Mouse (Mus musculus) stomach, embryonic 15.5 days (tissue): ENCODE measurements at regions not wholly inside any gene's neighbourhood (a gene's known extent, or its start where the extent isn't known, plus 50 kb on each side); places are given as distances from the start of the nearest gene placed in this dataset.

ENCODE experiments used
- ATAC-seq: fragments of 200-750 bp; cut with Nextera tagmentation; 2 replicates; pipeline ENCODE4 v1.8.0; 2017; ENCODE audit warnings: low read depth, moderate number of reproducible peaks, moderate TSS enrichment; ENCODE audit not compliant: insufficient read depth, low FRiP score
- H3K27ac ChIP-seq: fragments of 300-500 bp; sonication (generic); 2 replicates; pipeline ENCODE4 v1.5.1; 2015; ENCODE audit warnings: mild to moderate bottlenecking, inconsistent platforms
- H3K27me3 ChIP-seq: fragments of 300-500 bp; sonication (generic); replicated peaks from 2 replicates; pipeline ENCODE4 v1.6.1; 2015; ENCODE audit warnings: inconsistent platforms
- H3K36me3 ChIP-seq: fragments of 300-500 bp; sonication (generic); 2 replicates; pipeline ENCODE4 v1.6.1; 2015; ENCODE audit warnings: inconsistent platforms
- H3K4me1 ChIP-seq: fragments of 300-500 bp; sonication (generic); 2 replicates; pipeline ENCODE4 v1.6.1; 2015; ENCODE audit warnings: inconsistent platforms
- H3K4me2 ChIP-seq: fragments of 300-500 bp; sonication (generic); 2 replicates; pipeline ENCODE4 v1.6.1; 2015; ENCODE audit warnings: mild to moderate bottlenecking, inconsistent platforms
- H3K4me3 ChIP-seq: fragments of 300-500 bp; sonication (generic); replicated peaks from 2 replicates; pipeline ENCODE4 v1.5.1; 2015; ENCODE audit warnings: inconsistent platforms
- H3K9ac ChIP-seq: fragments of 300-500 bp; sonication (generic); 2 replicates; pipeline ENCODE4 v1.6.1; 2015; ENCODE audit warnings: inconsistent platforms
- H3K9me3 ChIP-seq: fragments of 300-500 bp; sonication (generic); 2 replicates; pipeline ENCODE4 v1.6.1; 2016; ENCODE audit warnings: inconsistent platforms
- WGBS: fragments of 180-500 bp; shearing (Covaris S2); methylation state at CpG from one replicate; pipeline ENCODE4 v1.1.7; 2015; 5-methylcytosine and 5-hydroxymethylcytosine counted together

- no peaks in the 10 kb centered on the region for H3K27me3 ChIP-seq
- no peaks in the 10 kb centered on the region for H3K36me3 ChIP-seq
- ATAC-seq = no peak
- no peak overlapping the region for H3K4me2 ChIP-seq
- no peak overlapping the region for H3K4me3 ChIP-seq
- no peak overlapping the region for H3K9ac ChIP-seq
- WGBS = 60% methylated on average over 1 of the region's 1 CpGs
- no peaks in the 10 kb centered on the region for H3K9me3 ChIP-seq
- no peaks in the 10 kb centered on the region for H3K4me1 ChIP-seq
- no peak overlapping the region for H3K27ac ChIP-seq
Measured at GRCm38 (mm10) chr16:52984336-52984735, 530.5 kb upstream of the Alcam start.

- no peak overlapping the region for H3K27ac ChIP-seq
- H3K4me3 ChIP-seq = no peak overlapping the region
- H3K9me3 ChIP-seq = no peaks in the 10 kb centered on the region
- H3K27me3 ChIP-seq = no peaks in the 10 kb centered on the region
- 86% methylated on average over 2 of the region's 2 CpGs for WGBS
- H3K4me2 ChIP-seq = no peak overlapping the region
- H3K4me1 ChIP-seq = no peaks in the 10 kb centered on the region
- no peak for ATAC-seq
- no peaks in the 10 kb centered on the region for H3K36me3 ChIP-seq
- H3K9ac ChIP-seq = no peak overlapping the region
Measured at GRCm38 (mm10) chr16:52980995-52981394, 527.1 kb upstream of the Alcam start.

- H3K9ac ChIP-seq = no peak overlapping the region
- H3K9me3 ChIP-seq = no peaks in the 10 kb centered on the region
- no peak overlapping the region for H3K4me3 ChIP-seq
- ATAC-seq = no peak
- no peak overlapping the region for H3K4me2 ChIP-seq
- no peaks in the 10 kb centered on the region for H3K36me3 ChIP-seq
- H3K4me1 ChIP-seq = no peaks in the 10 kb centered on the region
- no peaks in the 10 kb centered on the region for H3K27me3 ChIP-seq
- no peak overlapping the region for H3K27ac ChIP-seq
- 86% methylated on average over 2 of the region's 2 CpGs for WGBS
Measured at GRCm38 (mm10) chr16:52972811-52973210, 518.9 kb upstream of the Alcam start.

- Histone ChIP-seq H3K27ac (no peak overlapping the region), H3K4me1 (no peaks in the 10 kb centered on the region), H3K4me3 (no peak overlapping the region), H3K9ac (no peak overlapping the region), H3K36me3 (no peaks in the 10 kb centered on the region), H3K27me3 (no peaks in the 10 kb centered on the region), H3K4me2 (no peak overlapping the region), H3K9me3 (no peaks in the 10 kb centered on the region)
- WGBS = 70% methylated on average over 4 of the region's 4 CpGs
- no peak for ATAC-seq
Measured at GRCm38 (mm10) chr16:52947679-52948078, 493.8 kb upstream of the Alcam start.

GRCm38 (mm10) chr16:52934749-52935148 lies 480.9 kb upstream of the Alcam start:
- H3K4me1 ChIP-seq = no peaks in the 10 kb centered on the region
- H3K9ac ChIP-seq = no peak overlapping the region
- no peaks in the 10 kb centered on the region for H3K36me3 ChIP-seq
- WGBS = 67% methylated on average over 1 of the region's 1 CpGs
- no peak for ATAC-seq
- no peak overlapping the region for H3K27ac ChIP-seq
- no peaks in the 10 kb centered on the region for H3K9me3 ChIP-seq
- H3K27me3 ChIP-seq = no peaks in the 10 kb centered on the region
- H3K4me2 ChIP-seq = no peak overlapping the region
- H3K4me3 ChIP-seq = no peak overlapping the region

- Histone ChIP-seq H3K27me3 (no peaks in the 10 kb centered on the region), H3K27ac (no peak overlapping the region), H3K9ac (no peak overlapping the region), H3K4me1 (no peaks in the 10 kb centered on the region), H3K4me2 (no peak overlapping the region), H3K9me3 (no peaks in the 10 kb centered on the region), H3K36me3 (no peaks in the 10 kb centered on the region), H3K4me3 (no peak overlapping the region)
- ATAC-seq = no peak
- WGBS = 69% methylated on average over 3 of the region's 3 CpGs
Measured at GRCm38 (mm10) chr16:52931978-52932377, 478.1 kb upstream of the Alcam start.

GRCm38 (mm10) chr16:52892467-52893255 lies 438.8 kb upstream of the Alcam start:
- Histone ChIP-seq H3K36me3 (no peaks in the 10 kb centered on the region), H3K9ac (no peak overlapping the region), H3K4me2 (no peak overlapping the region), H3K27ac (no peak overlapping the region), H3K27me3 (no peaks in the 10 kb centered on the region), H3K9me3 (no peaks in the 10 kb centered on the region), H3K4me1 (no peaks in the 10 kb centered on the region), H3K4me3 (no peak overlapping the region)
- WGBS = 79% methylated on average over 14 of the region's 14 CpGs
- peak; percentile 72; the same call in 1 of the 2 replicates for ATAC-seq

- Histone ChIP-seq H3K4me2 (no peak overlapping the region), H3K9ac (no peak overlapping the region), H3K4me3 (no peak overlapping the region), H3K27me3 (no peaks in the 10 kb centered on the region), H3K27ac (no peak overlapping the region), H3K36me3 (no peaks in the 10 kb centered on the region), H3K4me1 (no peaks in the 10 kb centered on the region), H3K9me3 (no peaks in the 10 kb centered on the region)
- WGBS = 45% methylated on average over 4 of the region's 4 CpGs
- ATAC-seq = no peak
Measured at GRCm38 (mm10) chr16:52879463-52880114, 425.7 kb upstream of the Alcam start.

- H3K27ac ChIP-seq = no peak overlapping the region
- no peaks in the 10 kb centered on the region for H3K4me1 ChIP-seq
- H3K4me3 ChIP-seq = no peak overlapping the region
- H3K36me3 ChIP-seq = no peaks in the 10 kb centered on the region
- no peaks in the 10 kb centered on the region for H3K27me3 ChIP-seq
- H3K9me3 ChIP-seq = no peaks in the 10 kb centered on the region
- no peak overlapping the region for H3K9ac ChIP-seq
- 80% methylated on average over 6 of the region's 6 CpGs for WGBS
- H3K4me2 ChIP-seq = no peak overlapping the region
- ATAC-seq = no peak
Measured at GRCm38 (mm10) chr16:52867833-52868232, 414.0 kb upstream of the Alcam start.

GRCm38 (mm10) chr16:52863554-52863953 lies 409.7 kb upstream of the Alcam start:
- Histone ChIP-seq H3K9me3 (no peaks in the 10 kb centered on the region), H3K4me1 (no peaks in the 10 kb centered on the region), H3K4me2 (no peak overlapping the region), H3K36me3 (no peaks in the 10 kb centered on the region), H3K27ac (no peak overlapping the region), H3K4me3 (no peak overlapping the region), H3K9ac (no peak overlapping the region), H3K27me3 (no peaks in the 10 kb centered on the region)
- ATAC-seq = no peak; the same call in 1 of the 2 replicates
- WGBS = 46% methylated on average over 1 of the region's 1 CpGs

- H3K36me3 ChIP-seq = no peaks in the 10 kb centered on the region
- 88% methylated on average over 6 of the region's 6 CpGs for WGBS
- H3K27me3 ChIP-seq = no peaks in the 10 kb centered on the region
- no peak overlapping the region for H3K4me2 ChIP-seq
- ATAC-seq = no peak
- H3K4me3 ChIP-seq = no peak overlapping the region
- H3K9ac ChIP-seq = no peak overlapping the region
- H3K27ac ChIP-seq = no peak overlapping the region
- no peaks in the 10 kb centered on the region for H3K4me1 ChIP-seq
- no peaks in the 10 kb centered on the region for H3K9me3 ChIP-seq
Measured at GRCm38 (mm10) chr16:52861263-52861662, 407.4 kb upstream of the Alcam start.

GRCm38 (mm10) chr16:52858441-52859209 lies 404.8 kb upstream of the Alcam start:
- Histone ChIP-seq H3K4me2 (no peak overlapping the region), H3K4me3 (no peak overlapping the region), H3K9ac (no peak overlapping the region), H3K36me3 (no peaks in the 10 kb centered on the region), H3K9me3 (no peaks in the 10 kb centered on the region), H3K27ac (no peak overlapping the region), H3K4me1 (no peaks in the 10 kb centered on the region), H3K27me3 (no peaks in the 10 kb centered on the region)
- ATAC-seq = no peak
- 41% methylated on average over 8 of the region's 8 CpGs for WGBS
